Mouse (Mus musculus): ENCODE measurements around the gene Pigv.

GRCm38 (mm10) chr4:133666199-133666598 lies 6.2 kb downstream of the Pigv start:
- no peak for TF ChIP-seq CTCF (conservative IDR thresholded peaks at IDR 0.05 in 1 of 2, IDR thresholded peaks at IDR 0.05 in 1 of 2; ENCODE audit: low read depth in 2 of 2, low read length in 2 of 2)
- no peak for TF ChIP-seq POLR2A (IDR thresholded peaks at IDR 0.05; ENCODE audit: low read depth, low read length)
- TF ChIP-seq ELF1 (IDR thresholded peaks at IDR 0.05; ENCODE audit: low read depth, low read length) = peak; percentile 16; the same call in 1 of the 2 replicates
- no peak for TF ChIP-seq HCFC1 (IDR thresholded peaks at IDR 0.05; ENCODE audit: low read depth, low read length)

Measured in CH12.LX (cell line).